Mouse (Mus musculus) spleen, postnatal 4 days (tissue): ENCODE data around the gene Farp1.
A peak's percentile ranks its signal among the peaks of the same experiment; 100 is the strongest.

ENCODE experiments used
- DNase-seq, 2 experiments: peaks; one replicate each; pipeline ENCODE4 v3.0.0; 2022; ENCODE audit warnings: low spot score in 2 of 2

The Farp1 gene

GRCm38 (mm10) chr14:121261229-121261879, 226.4 kb downstream of the Farp1 start:
- DNase-seq: no peak

GRCm38 (mm10) chr14:121262606-121263005, 227.6 kb downstream of the Farp1 start:
- no peak for DNase-seq

DNA sequence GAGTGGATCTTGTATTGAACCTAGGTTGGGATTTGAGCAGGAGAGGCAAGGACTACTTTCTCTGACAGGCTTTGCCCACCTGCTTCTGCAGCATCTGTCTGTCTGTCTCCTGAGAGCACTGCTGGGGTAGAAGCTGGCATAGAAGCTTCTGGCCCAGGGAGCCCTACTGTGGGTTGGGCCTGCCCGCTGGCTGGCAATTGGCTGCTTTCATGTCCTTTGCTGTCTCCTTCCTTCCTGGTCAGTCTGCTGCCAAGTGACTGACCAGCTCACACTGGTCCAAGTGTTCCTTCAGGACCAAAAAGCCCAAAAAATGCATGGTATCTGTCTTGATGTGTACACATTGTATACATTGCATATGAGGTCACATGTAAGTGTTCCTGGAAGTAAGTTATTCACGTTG, 228.9 kb downstream of the Farp1 start:
- no peak for DNase-seq

GRCm38 (mm10) chr14:121264453-121264852, 229.5 kb downstream of the Farp1 start:
- no peak for DNase-seq

DNA sequence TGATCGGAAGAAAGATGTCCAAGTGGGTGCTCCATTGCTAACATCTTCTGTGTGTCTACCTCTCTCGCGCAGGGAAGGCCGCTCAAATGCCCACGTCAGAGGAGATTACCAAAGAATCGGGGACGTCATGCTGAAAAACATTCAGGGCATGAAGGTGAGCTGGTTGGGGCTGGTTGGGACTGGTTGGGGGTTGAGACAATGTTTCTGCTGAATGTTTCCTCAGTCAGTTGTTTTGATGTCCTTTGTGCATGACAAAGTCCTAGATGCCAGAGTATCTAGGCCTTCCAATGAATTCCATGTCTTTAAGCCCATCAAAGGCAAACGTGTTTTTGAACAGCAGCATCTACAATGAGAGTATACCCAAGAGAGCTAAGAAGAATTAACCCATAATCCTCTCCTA, 232.8 kb downstream of the Farp1 start:
- DNase-seq: no peak

DNA sequence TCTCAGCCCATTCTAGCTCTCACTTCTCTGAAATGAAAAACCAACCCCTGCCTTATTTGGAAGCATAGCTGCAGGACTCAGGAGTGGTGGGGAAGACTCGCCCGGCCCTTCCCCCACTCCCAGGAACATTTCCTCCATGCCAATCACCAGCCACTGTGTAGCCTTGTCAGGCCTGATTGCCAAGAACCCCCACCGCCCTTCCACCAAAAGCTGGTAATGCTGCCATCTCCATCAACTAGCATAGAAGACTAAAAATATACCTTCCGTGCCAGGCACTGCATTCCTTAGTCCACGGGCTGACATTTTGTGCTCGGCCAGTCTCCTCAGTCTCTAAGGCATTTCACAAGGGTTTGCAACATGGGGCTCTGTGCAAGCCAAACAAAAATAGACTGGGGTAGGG, 235.5 kb downstream of the Farp1 start:
- no peak for DNase-seq

DNA sequence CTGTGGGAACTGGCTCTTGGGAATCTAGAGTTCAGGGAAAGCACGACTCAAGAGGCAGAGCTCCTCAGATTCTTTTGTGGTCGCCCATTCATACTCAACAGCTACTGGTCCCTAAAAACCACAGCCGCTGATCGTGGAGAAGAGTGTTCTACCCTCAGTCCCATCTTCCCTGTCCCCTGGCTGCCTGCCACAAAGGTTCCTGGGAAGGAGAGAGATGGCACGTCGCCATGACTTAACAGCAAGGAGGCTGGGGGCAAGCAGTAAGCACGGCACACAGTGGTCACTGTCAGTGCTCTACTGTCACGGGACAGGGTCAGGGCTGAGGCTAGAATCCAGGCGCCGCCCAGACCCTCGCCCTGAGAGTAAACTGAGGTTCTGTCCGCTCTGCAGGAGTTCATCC, 240.0 kb downstream of the Farp1 start:
- DNase-seq: no peak

GRCm38 (mm10) chr14:121276016-121276415, 241.0 kb downstream of the Farp1 start:
- no peak for DNase-seq

DNA sequence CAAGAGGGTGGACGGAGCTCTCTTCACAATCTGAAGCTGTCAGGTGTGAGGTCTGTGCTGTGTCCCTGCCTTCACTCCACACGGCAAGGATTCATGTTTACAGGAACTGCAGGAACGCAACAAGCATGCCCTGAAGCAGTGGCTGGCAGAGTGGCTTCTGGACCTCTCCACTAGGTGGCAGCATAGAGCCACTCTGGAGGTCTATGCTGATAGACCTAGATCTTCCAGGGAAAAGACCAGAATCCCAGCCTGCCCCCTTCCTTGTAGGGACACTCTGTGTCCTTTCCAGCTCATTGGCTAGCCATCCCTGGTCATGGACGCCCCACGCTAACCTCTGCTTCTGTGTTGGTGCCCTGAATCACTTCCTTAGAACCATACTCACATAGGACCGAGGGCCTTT, 244.1 kb downstream of the Farp1 start:
- DNase-seq: peak; percentile 76 to 93

GRCm38 (mm10) chr14:121280601-121281335, 245.8 kb downstream of the Farp1 start:
- no peak for DNase-seq

GRCm38 (mm10) chr14:121281336-121281710, 246.3 kb downstream of the Farp1 start:
- no peak for DNase-seq

DNA sequence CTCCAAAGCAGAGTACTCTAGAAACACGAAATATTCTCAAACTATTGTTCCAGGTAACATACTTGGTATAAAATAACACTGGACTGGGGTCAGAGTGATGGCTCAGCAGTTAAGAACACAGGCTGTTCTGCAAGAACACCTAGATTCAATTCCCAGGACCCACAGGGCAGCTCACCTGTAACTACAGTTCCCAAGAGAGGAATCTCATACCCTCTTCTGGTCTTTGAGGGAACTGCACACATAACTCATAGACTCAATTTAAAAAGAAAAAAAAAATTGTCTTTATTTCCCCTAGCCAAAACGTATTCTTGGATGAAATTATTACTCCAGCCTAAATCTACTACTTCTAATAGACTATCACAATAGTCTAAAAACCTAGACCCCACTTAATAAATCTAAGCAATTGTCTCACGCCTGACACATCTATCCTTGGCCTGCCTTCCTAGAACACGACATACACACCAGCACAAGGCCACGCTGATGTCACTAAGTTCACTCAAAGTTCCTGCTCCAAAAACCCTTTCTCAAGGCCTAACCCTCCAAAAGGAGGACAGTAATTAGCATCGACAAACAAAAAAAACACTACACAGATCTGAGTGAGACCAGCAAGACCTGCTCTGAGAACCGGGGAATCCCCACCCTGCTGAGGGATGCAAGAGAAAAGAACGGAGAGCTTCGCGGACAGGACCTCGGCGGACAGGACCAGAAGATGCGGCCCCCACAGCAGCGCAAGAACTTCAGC, 250.6 kb downstream of the Farp1 start:
- no peak for DNase-seq

- DNase-seq: no peak
Observed at GRCm38 (mm10) chr14:121291881-121292280, 256.9 kb downstream of the Farp1 start.

DNA sequence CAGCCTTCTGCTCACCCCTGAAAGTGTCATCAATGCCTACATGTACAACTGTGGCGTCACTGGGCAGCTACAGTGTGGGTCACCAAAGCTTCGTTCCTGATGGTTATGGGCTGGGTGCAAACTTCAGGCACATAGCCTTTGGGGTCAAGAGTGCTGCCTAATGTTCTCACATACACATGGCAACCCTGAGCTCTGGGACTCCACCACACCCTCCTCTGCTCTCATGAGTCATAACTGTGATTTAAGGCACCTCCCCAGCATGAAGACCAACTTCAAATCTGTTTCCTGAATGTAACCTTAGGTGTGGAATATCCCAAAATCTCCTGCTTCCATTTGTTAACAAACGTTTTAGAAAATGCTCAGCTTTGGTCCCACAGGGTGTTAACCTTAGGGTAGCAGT, 257.4 kb downstream of the Farp1 start:
- DNase-seq: no peak

GRCm38 (mm10) chr14:121294484-121294883, 259.5 kb downstream of the Farp1 start:
- DNase-seq: no peak

DNA sequence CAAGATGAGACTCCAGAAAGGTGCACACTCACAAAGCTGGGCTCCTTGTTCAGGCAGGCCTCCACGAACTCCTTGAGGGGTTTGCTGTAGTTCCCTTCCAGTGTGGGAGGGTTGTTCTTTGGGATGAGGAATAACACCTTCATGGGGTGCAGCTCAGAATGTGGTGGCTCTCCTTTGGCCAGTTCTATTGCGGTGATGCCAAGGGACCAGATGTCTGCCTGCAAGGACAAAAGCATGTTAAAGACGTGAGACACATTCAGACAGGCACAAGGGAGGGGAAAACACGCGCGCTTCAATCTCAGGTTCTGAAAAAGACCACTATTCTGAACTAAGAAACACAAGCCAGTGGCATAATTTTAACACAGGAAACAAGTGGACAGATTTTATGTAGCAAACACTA, 262.1 kb downstream of the Farp1 start:
- DNase-seq: no peak

DNA sequence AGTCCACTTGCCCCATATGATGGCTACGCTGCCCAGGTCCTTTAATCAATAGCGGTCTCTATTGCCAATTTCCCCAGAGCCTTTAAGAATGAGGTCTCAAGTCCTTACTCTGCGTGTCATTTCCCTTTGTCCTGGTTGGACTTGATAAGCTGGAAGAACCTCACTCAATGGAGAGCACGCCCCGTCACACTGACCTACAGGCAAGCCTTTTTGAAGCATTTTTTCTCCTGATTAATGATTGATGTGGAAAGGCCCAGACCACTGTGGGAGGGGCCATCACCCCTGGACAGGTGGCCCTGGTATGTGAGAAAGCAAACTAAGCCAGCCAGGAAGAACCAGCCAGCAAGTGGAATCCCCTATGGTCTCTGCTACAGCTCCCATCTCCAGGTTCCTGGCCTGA, 263.5 kb downstream of the Farp1 start:
- no peak for DNase-seq

DNA sequence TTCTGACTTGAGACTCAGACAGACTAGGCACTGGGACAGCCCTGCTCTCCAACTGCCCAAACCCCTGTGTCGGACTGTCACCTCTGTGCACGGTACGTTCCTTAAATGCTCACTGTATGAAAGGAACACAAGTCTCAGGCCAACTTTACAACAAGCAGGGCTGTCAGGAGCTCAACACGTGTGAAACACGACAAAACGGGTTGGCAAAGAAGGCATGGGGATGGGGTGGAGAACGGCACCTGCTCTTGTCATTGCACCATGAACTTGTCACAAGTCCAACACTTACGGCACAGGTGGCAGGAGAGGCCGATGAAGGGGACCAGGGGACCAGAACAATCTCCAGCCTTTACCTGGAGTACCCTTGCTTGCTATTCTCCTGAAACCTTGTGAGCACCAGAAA, 264.1 kb downstream of the Farp1 start:
- DNase-seq: no peak

DNA sequence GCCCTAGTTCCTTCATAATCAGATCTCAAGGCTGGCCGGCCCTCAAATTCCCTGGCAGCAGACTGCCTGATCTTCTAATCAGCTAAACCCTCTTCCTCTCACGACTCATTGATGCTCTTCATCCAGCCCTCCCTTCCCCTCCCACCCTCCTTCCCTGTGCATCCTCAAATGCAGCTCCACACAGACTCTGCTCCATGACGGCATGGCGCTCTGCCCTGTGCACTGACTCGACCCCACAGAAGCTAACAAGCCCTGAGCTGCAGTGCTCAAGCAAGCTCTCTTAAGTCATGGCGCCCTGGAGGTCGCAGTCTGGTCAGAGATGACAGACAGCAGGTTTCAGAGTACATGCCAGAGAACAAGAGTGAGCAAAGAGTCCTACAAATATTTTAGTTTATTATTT, 269.5 kb downstream of the Farp1 start:
- DNase-seq: no peak

- DNase-seq: no peak
Observed at GRCm38 (mm10) chr14:121305316-121306064, 270.5 kb downstream of the Farp1 start.

DNA sequence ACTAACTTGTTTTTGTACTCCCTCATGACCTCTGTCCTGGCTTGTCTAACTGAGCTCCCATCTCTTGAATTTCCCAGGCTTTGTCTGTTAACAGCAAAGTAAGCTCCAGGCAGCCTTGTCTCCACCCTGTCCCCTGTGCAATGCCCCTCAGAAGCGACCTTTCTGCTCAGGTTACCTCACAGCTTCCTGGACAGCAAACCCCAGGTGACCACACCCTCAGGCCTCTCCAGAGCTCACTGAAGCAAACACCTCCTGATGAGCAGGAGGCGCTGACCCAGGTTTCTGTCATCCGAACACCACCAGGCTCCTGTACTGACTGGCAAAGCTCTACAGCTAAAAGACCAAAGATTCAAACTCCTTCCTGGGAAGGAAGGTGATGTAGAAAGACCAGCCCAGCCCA, 274.9 kb downstream of the Farp1 start:
- DNase-seq: no peak
